Mouse (Mus musculus) limb, embryonic 10.5 days (tissue): ENCODE results near the gene Mdm4. TPM values are rescaled to one million over a fixed set of nuclear protein-coding genes. Genes with fewer than 3 reads are reported as not detected.
A peak's percentile ranks its signal among the peaks of the same experiment; 100 is the strongest.

ENCODE experiments used
- DNase-seq: peaks from one replicate; pipeline ENCODE4 v3.0.0-alpha.2; 2017; ENCODE audit warnings: low spot score
- H3K27ac ChIP-seq: fragments of 300-500 bp; sonication (generic); 2 replicates; pipeline ENCODE4 v1.5.1; 2016; ENCODE audit warnings: mild to moderate bottlenecking
- H3K27me3 ChIP-seq: fragments of 300-500 bp; sonication (generic); 2 replicates; pipeline ENCODE4 v1.6.1; 2016; ENCODE audit warnings: low read depth, mild to moderate bottlenecking; ENCODE audit not compliant: poor library complexity, severe bottlenecking
- H3K36me3 ChIP-seq: fragments of 300-500 bp; sonication (generic); 2 replicates; pipeline ENCODE4 v1.6.1; 2016; ENCODE audit warnings: mild to moderate bottlenecking, moderate library complexity
- H3K4me1 ChIP-seq: fragments of 300-500 bp; sonication (generic); 2 replicates; pipeline ENCODE4 v1.6.1; 2016
- H3K4me3 ChIP-seq: fragments of 300-500 bp; sonication (generic); 2 replicates; pipeline ENCODE4 v1.5.1; 2016; ENCODE audit warnings: mild to moderate bottlenecking, moderate library complexity
- H3K9me3 ChIP-seq: fragments of 300-500 bp; sonication (generic); replicated peaks from 2 replicates; pipeline ENCODE4 v1.6.1; 2016; ENCODE audit warnings: mild to moderate bottlenecking
- WGBS: fragments of 180-500 bp; shearing (Covaris S2); methylation state at CpG from one replicate; pipeline ENCODE4 v1.1.7; 2016; 5-methylcytosine and 5-hydroxymethylcytosine counted together
- polyA plus RNA-seq: library from polyadenylated mRNA; unstranded; fragments of >200 nt; fragmentation: Nextera tagmentation; extraction: Ambion mirVana; gene quantifications from 2 replicates; pipeline ENCODE4 v1.2.1, GENCODE M21; 2016

Mdm4 gene
- polyA plus RNA-seq, 1 experiment from 2014 or later = 43.4 TPM

DNA sequence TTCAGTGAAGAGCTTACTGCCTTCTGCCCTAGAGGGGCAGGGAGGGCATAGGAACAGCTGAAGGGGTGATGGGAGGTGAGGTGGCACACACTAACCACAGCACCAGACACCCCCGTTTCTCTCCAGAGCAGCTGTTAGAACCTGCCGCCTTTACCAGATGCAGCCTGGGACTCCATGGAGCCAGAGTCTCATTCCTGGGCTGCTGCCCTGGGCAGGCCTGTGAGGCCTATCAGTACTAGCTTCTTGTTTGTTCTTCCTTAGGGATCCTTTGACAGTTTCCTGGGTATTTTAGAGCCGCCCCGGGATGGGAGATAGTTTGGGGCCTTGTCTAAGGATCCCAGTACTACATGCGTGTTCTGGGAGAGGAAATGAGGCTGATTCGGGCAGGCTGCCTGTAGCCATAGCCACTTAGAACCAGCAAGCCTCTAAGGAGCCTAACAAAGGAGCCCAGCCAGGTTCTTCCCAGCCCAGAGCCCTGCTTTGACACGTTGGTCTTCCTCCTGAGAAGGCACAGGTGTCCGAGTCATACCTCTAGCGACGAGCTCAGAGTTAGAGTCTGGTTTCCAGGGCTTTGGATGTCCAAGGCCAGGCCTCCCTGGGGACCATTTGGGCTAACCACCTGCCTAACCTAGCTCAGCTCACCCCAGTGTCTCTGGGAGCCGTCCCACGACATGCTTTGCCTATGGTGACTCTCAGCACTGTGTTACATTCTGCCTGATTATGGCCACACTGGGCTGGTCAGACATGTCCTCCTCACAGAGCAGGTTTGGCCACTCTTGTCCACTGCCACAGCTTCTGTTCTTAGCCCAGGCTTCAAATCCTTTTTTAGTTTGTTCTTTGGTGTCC, 39.1 kb upstream of the Mdm4 start:
- peaks cover 22% of the 10 kb centered on the region for H3K4me1 ChIP-seq
- peak overlapping the region; percentile 56 for H3K27ac ChIP-seq
- no peak for DNase-seq
- H3K27me3 ChIP-seq = no peaks in the 10 kb centered on the region
- WGBS = 81% methylated on average over 12 of the region's 12 CpGs
- H3K36me3 ChIP-seq = peaks cover 28% of the 10 kb centered on the region
- no peak overlapping the region for H3K4me3 ChIP-seq
- H3K9me3 ChIP-seq = no peaks in the 10 kb centered on the region

DNA sequence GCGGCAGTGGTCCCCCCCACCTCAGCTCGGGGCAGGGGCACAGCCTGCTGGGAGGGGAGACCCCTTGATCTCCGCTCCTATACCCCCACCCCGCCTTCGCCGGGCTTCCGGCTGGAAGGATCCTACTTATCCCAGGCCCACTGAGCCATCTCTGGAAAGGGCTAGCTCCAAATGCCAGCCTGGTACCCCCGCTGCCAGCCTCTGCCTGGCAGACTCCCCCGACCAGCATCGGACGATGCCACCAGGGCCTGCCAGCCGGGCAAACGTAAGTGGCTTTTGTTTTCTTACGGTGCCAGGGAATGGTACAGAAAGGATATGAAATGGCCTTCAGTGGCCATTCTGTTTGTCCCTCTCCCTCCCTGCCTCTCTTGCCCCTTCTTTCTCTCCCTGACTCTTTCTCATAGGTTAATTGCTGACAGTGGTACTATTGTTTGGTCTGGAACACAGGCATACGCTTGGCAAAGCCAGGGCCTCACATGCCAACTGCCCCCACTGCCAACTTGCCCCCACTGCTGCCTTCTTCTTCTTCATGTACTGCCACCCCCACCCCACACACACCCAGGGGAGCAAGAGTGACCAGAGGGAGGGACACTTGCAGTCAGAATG, 38.4 kb upstream of the Mdm4 start:
- Histone ChIP-seq H3K4me1 (peaks cover 21% of the 10 kb centered on the region), H3K27me3 (no peaks in the 10 kb centered on the region), H3K9me3 (no peaks in the 10 kb centered on the region), H3K4me3 (no peak overlapping the region), H3K27ac (peak overlapping the region; percentile 56), H3K36me3 (peaks cover 31% of the 10 kb centered on the region)
- WGBS = 95% methylated on average over 15 of the region's 15 CpGs
- DNase-seq = no peak

DNA sequence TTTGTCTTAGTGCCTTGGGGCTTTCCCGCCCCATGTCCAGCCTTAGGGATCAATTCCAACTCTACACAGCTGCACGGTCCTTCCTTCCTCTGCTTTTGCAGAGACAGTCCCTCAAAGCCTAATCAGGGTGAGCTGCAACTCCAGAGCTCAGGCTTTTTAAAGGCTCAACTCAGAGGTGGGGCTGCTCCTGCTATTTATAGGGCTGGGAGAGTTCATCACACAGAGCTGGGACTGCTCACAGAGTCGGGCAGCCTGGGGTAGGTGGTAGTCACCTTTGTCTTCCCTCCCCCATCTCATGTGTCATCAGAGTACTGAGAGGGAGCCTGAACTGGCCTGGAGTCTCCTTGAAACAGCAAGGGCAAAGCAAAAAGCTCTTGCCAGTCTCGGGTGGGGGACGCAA, 37.9 kb upstream of the Mdm4 start:
- H3K9me3 ChIP-seq = no peaks in the 10 kb centered on the region
- H3K4me3 ChIP-seq = no peak overlapping the region
- no peak for DNase-seq
- peak overlapping the region; percentile 56 for H3K27ac ChIP-seq
- H3K27me3 ChIP-seq = no peaks in the 10 kb centered on the region
- peaks cover 16% of the 10 kb centered on the region for H3K4me1 ChIP-seq
- WGBS = 63% methylated on average over 5 of the region's 5 CpGs
- peaks cover 33% of the 10 kb centered on the region for H3K36me3 ChIP-seq

- Histone ChIP-seq H3K4me3 (no peak overlapping the region), H3K36me3 (peaks cover 28% of the 10 kb centered on the region), H3K4me1 (peaks cover 19% of the 10 kb centered on the region), H3K9me3 (no peaks in the 10 kb centered on the region), H3K27me3 (no peaks in the 10 kb centered on the region), H3K27ac (no peak overlapping the region)
- WGBS = 88% methylated on average over 6 of the region's 6 CpGs
- DNase-seq = no peak
Measured at GRCm38 (mm10) chr1:133063164-133063563, 32.8 kb upstream of the Mdm4 start.

DNA sequence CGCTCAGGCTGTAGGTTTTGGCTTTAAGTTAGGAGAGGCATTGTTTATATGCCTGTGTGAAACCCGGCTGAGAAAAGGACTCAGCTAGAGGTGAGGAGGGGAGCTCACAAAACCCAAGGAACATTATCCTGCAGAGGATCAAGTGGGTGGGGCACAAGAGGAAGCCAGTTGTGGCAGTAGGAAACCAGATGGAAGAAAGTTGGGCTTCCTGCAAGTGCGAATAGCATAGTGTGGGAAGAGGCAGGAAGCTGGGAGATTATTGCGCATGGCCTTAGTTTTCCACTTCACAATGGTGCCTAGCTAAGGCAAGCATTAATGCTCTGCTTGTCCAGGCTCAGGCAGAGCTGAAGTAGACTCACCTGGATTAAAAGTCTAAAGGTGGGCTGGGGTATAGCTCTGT, 30.3 kb upstream of the Mdm4 start:
- Histone ChIP-seq H3K4me1 (peaks cover 35% of the 10 kb centered on the region), H3K27ac (no peak overlapping the region)

GRCm38 (mm10) chr1:133059592-133059991, 29.2 kb upstream of the Mdm4 start:
- H3K4me1 ChIP-seq = peaks cover 35% of the 10 kb centered on the region
- H3K27ac ChIP-seq = 0 out of 2 replicates have a peak overlapping the region, but pooled peaks have one; percentile 36
- peaks cover 12% of the 10 kb centered on the region; the same call in 1 of the 2 replicates for H3K36me3 ChIP-seq
- DNase-seq = no peak
- no peaks in the 10 kb centered on the region for H3K27me3 ChIP-seq
- no peak overlapping the region for H3K4me3 ChIP-seq
- 20% methylated on average over 2 of the region's 2 CpGs for WGBS
- no peaks in the 10 kb centered on the region for H3K9me3 ChIP-seq

More for the DNA sequence above, 30.3 kb upstream of the Mdm4 start:
- Histone ChIP-seq H3K27me3 (no peaks in the 10 kb centered on the region), H3K4me3 (no peak overlapping the region), H3K36me3 (peaks cover 12% of the 10 kb centered on the region; the same call in 1 of the 2 replicates), H3K9me3 (no peaks in the 10 kb centered on the region)
- 62% methylated on average over 4 of the region's 4 CpGs for WGBS
- DNase-seq = no peak

DNA sequence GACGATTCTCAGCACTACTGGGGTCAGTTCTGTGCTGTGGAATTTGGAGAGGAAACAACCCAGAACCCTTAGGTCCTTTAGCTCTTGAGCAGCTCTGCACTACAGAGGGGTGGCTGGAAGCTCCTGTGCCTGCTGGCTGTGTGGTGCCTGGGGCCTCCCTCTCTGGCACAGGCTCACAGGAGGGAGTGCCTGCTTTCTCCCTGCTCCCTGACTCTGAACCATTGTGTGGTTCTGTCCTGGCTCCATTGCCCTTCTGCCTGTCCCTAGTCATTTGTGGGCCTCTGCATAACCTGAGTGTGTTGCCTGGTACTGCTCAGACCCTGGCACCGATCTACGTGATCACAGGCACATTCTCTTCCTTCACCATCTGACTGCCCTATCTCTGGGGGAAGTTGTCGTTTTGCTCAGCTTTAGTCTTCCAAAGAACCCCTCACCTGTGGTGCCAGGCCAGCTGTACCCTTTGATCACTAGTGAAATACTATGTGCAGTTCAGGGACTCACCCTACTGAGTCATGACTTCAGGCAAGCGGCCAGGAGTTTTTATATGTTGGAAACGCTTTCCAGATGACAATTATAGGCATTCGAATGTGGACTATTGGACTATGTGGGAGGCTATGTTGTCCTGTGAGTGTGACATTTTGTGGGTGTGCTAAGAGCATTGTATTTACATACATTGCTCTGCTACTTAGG, 27.1 kb upstream of the Mdm4 start:
- H3K4me3 ChIP-seq = no peak overlapping the region
- H3K27ac ChIP-seq = peak overlapping the region; percentile 68; the same call in 1 of the 2 replicates
- no peaks in the 10 kb centered on the region for H3K9me3 ChIP-seq
- whole genome bisulfite sequencing = 51% methylated on average over 7 of the region's 7 CpGs
- no peak for DNase-seq
- H3K27me3 ChIP-seq = no peaks in the 10 kb centered on the region
- no peaks in the 10 kb centered on the region for H3K36me3 ChIP-seq
- H3K4me1 ChIP-seq = peaks cover 47% of the 10 kb centered on the region

GRCm38 (mm10) chr1:133054326-133054725, 24.0 kb upstream of the Mdm4 start:
- no peak for DNase-seq
- 73% methylated on average over 8 of the region's 8 CpGs for WGBS
- Histone ChIP-seq H3K36me3 (no peaks in the 10 kb centered on the region), H3K9me3 (no peaks in the 10 kb centered on the region), H3K27me3 (no peaks in the 10 kb centered on the region), H3K4me3 (no peak overlapping the region), H3K4me1 (peaks cover 52% of the 10 kb centered on the region), H3K27ac (no peak overlapping the region)

DNA sequence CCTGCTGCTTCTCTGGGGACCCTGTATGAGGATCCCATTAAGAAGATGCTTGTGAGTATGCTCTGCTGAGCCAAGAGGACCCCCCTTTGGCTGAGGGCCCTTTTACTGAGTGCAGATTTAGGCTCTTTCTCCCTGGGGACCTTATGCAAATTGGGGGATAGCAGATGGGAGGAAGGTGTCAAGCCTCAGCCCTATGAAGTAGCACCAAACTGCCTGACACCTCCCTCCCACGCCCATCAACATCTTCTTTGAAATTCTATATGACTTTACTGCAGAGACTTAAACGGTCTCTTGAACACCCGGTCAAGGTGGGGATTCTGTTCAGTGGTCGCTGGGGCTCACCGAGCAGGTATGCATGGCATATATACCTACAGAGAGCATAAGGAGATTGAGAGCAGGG, 22.7 kb upstream of the Mdm4 start:
- WGBS = 12% methylated on average over 5 of the region's 5 CpGs
- H3K9me3 ChIP-seq = no peaks in the 10 kb centered on the region
- H3K4me1 ChIP-seq = peaks cover 48% of the 10 kb centered on the region

DNA sequence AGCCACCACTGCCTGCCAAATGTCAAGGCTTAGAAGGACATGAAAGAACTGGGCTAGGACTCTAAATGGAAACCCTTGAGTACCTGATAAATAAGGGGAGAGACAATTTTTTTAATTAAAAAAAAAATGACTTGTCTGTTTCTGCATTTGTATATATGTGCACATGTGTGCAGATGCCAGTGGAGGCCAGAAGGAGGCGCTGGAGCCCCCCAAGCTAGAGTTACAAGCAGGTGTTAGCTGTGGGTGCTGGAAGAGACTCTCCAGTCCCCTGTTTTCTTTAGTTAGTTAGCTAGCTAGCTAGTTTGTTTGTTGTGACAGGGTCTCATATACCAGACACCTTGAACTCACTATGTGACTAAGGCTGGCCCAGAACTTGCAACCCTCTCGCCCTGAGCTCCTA, 21.5 kb upstream of the Mdm4 start:
- Histone ChIP-seq H3K27me3 (peaks cover 9% of the 10 kb centered on the region; the same call in 1 of the 2 replicates), H3K9me3 (no peaks in the 10 kb centered on the region), H3K36me3 (no peaks in the 10 kb centered on the region), H3K4me1 (peaks cover 48% of the 10 kb centered on the region), H3K4me3 (no peak overlapping the region), H3K27ac (no peak overlapping the region)
- WGBS = 85% methylated on average over 2 of the region's 2 CpGs
- no peak for DNase-seq

More for the DNA sequence above, 22.7 kb upstream of the Mdm4 start:
- no peak for DNase-seq
- Histone ChIP-seq H3K27me3 (peaks cover under 1% of the 10 kb centered on the region; the same call in 1 of the 2 replicates), H3K4me3 (no peak overlapping the region), H3K27ac (no peak overlapping the region), H3K36me3 (no peaks in the 10 kb centered on the region)

DNA sequence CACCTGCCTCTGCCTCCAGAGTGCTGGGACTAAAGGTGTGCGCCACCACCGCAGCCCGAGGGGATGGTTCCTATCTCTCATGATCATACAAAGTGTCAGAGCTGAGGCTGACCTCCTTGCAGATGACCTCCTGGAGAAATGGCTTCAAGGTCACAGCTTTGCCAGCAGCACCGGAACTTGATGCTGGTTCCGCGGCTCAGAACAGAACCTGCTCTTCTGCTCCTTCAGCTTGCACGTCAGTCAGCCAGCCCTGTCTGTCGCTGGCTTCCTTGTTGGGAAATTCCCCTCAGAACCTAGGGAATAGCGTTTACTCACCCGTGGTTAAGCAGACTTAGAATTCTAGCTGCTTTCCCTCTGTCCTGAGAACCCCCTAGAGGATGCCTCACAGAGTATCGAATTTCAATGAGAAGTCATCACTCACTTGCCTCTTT, 19.7 kb upstream of the Mdm4 start:
- H3K36me3 ChIP-seq = no peaks in the 10 kb centered on the region
- no peak overlapping the region for H3K27ac ChIP-seq
- H3K9me3 ChIP-seq = no peaks in the 10 kb centered on the region
- H3K27me3 ChIP-seq = peaks cover 11% of the 10 kb centered on the region; the same call in 1 of the 2 replicates
- no peak overlapping the region for H3K4me3 ChIP-seq
- WGBS = 20% methylated on average over 11 of the region's 11 CpGs
- H3K4me1 ChIP-seq = peaks cover 64% of the 10 kb centered on the region
- DNase-seq = no peak

DNA sequence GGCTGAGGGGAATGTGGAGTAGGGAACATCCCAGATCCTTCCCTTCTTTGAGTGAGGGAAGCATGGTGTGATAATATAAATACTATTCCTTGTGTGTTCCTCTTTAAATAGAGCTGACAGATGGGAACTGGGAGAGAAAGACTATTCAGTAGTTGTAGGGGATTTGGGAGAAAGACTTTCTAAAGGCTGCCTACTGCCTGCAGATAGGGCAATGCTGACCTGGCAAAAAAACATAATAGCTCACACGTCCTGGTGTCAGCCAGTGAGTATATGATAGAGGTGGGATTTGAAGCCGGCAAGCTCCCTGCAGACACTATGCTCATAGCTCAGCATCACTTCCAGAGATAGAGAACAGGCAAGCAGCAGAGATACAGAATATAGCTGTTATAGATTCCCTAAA, 18.3 kb upstream of the Mdm4 start:
- WGBS = 23% methylated on average over 2 of the region's 2 CpGs
- Histone ChIP-seq H3K4me1 (peaks cover 67% of the 10 kb centered on the region), H3K27ac (no peak overlapping the region), H3K9me3 (no peaks in the 10 kb centered on the region), H3K4me3 (no peak overlapping the region), H3K27me3 (peaks cover 20% of the 10 kb centered on the region), H3K36me3 (no peaks in the 10 kb centered on the region)
- DNase-seq = no peak

DNA sequence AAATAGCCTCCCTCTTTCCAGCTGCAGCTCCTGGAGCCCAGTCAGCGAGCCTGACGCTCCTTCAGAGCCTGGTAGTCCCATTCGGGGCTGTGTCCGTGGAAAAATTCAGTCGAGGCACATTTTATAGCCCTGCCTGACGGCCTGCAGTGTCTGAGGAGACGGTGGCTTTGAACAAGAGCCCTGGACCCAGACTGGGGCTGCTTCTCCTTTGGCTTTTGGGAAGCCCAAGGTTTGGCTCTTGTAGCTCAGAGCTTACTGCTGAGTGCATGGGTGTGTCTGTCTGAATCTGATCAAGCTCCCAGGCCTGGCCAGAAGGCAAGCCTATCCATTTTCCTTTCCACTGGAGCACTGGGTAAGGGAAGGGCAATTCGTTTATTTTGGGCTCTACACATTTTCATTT, 17.2 kb upstream of the Mdm4 start:
- 31% methylated on average over 8 of the region's 8 CpGs for WGBS

More for the DNA sequence above, 17.2 kb upstream of the Mdm4 start:
- peak; percentile 40 for DNase-seq
- Histone ChIP-seq H3K27ac (peak overlapping the region; percentile 95), H3K36me3 (no peaks in the 10 kb centered on the region), H3K9me3 (no peaks in the 10 kb centered on the region), H3K27me3 (peaks cover 20% of the 10 kb centered on the region), H3K4me1 (peaks cover 56% of the 10 kb centered on the region), H3K4me3 (peak overlapping the region; percentile 88)
